Mouse (Mus musculus) thymus, postnatal 4 days (tissue): ENCODE measurements around the gene Sumf1.

Experiments
- DNase-seq: peaks from one replicate; pipeline ENCODE4 v3.0.0; 2021

Gene Sumf1

GRCm38 (mm10) chr6:108184847-108185684 lies at the start of gene Sumf1:
TSS of gene Sumf1 (minus strand) at chr6:108185582.
- DNase-seq, result peak; percentile 92

GRCm38 (mm10) chr6:108234536-108234935 lies 49.2 kb upstream of the Sumf1 start:
- no peak for DNase-seq

- no peak for DNase-seq
Measured at GRCm38 (mm10) chr6:108233070-108233469, 47.7 kb upstream of the Sumf1 start.

- no peak for DNase-seq
Measured at GRCm38 (mm10) chr6:108231892-108232710, 46.7 kb upstream of the Sumf1 start.

GRCm38 (mm10) chr6:108230608-108231007 lies 45.2 kb upstream of the Sumf1 start:
- no peak for DNase-seq

GRCm38 (mm10) chr6:108228601-108229000 lies 43.2 kb upstream of the Sumf1 start:
- DNase-seq, result no peak

GRCm38 (mm10) chr6:108228048-108228447 lies 42.7 kb upstream of the Sumf1 start:
- no peak for DNase-seq

GRCm38 (mm10) chr6:108227461-108227860 lies 42.1 kb upstream of the Sumf1 start:
- no peak for DNase-seq

- no peak for DNase-seq
Measured at GRCm38 (mm10) chr6:108226230-108226629, 40.8 kb upstream of the Sumf1 start.

- no peak for DNase-seq
Measured at GRCm38 (mm10) chr6:108225027-108225426, 39.6 kb upstream of the Sumf1 start.

GRCm38 (mm10) chr6:108224361-108224760 lies 39.0 kb upstream of the Sumf1 start:
- DNase-seq, result no peak

- no peak for DNase-seq
Measured at GRCm38 (mm10) chr6:108222875-108223274, 37.5 kb upstream of the Sumf1 start.

GRCm38 (mm10) chr6:108222435-108222834 lies 37.1 kb upstream of the Sumf1 start:
- no peak for DNase-seq

- DNase-seq, result no peak
Measured at GRCm38 (mm10) chr6:108217987-108218386, 32.6 kb upstream of the Sumf1 start.

GRCm38 (mm10) chr6:108216832-108217231 lies 31.4 kb upstream of the Sumf1 start:
- DNase-seq, result no peak

- no peak for DNase-seq
Measured at GRCm38 (mm10) chr6:108216091-108216490, 30.7 kb upstream of the Sumf1 start.

GRCm38 (mm10) chr6:108214294-108214925 lies 29.0 kb upstream of the Sumf1 start:
- no peak for DNase-seq

GRCm38 (mm10) chr6:108213481-108214293 lies 28.3 kb upstream of the Sumf1 start:
- DNase-seq, result peak; percentile 45

- DNase-seq, result peak; percentile 97
Measured at GRCm38 (mm10) chr6:108212881-108213295, 27.5 kb upstream of the Sumf1 start, which contains the start of gene Itpr1. TSS of gene Itpr1 (plus strand) at chr6:108213096.

GRCm38 (mm10) chr6:108211896-108212880 lies 26.8 kb upstream of the Sumf1 start:
- peak; percentile 44 for DNase-seq
